Mouse (Mus musculus): ENCODE results near the gene Bhmt. TPM values are rescaled to one million over a fixed set of nuclear protein-coding genes. Genes with fewer than 3 reads are reported as not detected.
A peak's percentile ranks its signal among the peaks of the same experiment; 100 is the strongest.
"Not testable (repeated sequence)": the region's sequence is repeated elsewhere in the genome, so short reads cannot be mapped to it uniquely, and the experiment has no call there.

Bhmt gene
- polyA plus RNA-seq, 1 experiment from 2014 or later, result 0.15 TPM

DNA sequence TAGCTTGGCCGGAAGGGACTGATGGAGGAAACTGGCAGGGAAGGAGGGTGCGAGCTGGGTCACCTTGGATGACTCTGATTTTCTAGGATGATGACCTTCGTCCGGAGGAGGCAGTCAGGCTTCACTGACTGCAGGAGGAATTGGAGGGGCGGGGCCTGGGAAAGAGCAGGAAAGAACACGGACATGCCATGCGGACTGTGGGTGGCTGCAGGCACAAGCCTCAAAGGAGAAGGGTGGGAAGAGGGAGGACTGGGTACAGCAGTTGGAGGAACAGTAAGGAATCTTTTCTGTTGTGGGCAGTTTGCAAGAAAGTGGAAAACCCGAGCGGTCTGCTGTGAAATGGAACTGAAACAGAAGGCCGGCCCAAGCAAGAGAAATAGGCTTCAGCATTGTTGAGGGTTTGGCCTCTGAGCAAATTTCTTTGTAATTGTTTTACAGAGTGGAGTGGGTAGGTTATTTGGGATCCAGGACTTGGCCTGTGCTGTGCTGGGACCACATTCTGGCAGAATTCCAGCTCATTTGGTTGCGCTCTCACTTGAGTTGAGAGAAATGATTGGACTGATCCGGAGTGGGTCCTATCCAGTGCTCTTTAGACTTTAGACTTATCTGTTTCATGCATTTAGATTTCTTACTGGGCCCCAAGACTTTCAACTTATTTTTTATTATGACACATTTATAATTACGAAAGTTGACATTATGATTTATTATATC, 30.7 kb downstream of the Bhmt start:
- H3K36me3 ChIP-seq, result no peaks in the 10 kb centered on the region
- WGBS, result 77% methylated on average over 13 of the region's 13 CpGs
- no peak overlapping the region for H3K9ac ChIP-seq

GRCm38 (mm10) chr13:93604698-93605097, 33.1 kb downstream of the Bhmt start:
- Histone ChIP-seq H3K36me3 (no peaks in the 10 kb centered on the region), H3K27ac (replicated peaks) (no peak overlapping the region), H3K4me2 (no peak overlapping the region), H3K4me1 (no peaks in the 10 kb centered on the region), H3K4me3 (no peak overlapping the region), H3K9ac (no peak overlapping the region), H3K27me3 (replicated peaks) (no peaks in the 10 kb centered on the region), H3K9me3 (no peaks in the 10 kb centered on the region)
- 76% methylated on average over 4 of the region's 4 CpGs for WGBS
- ATAC-seq (ENCODE audit: extremely low read depth, insufficient number of reproducible peaks, low FRiP score, low TSS enrichment), result no peak

More for the DNA sequence above, 30.7 kb downstream of the Bhmt start:
- H3K4me1 ChIP-seq, result no peaks in the 10 kb centered on the region
- no peaks in the 10 kb centered on the region for H3K9me3 ChIP-seq
- ATAC-seq (ENCODE audit: extremely low read depth, insufficient number of reproducible peaks, low FRiP score, low TSS enrichment), result no peak
- H3K4me3 ChIP-seq, result no peak overlapping the region
- H3K4me2 ChIP-seq, result no peak overlapping the region
- H3K27ac ChIP-seq (replicated peaks), result no peak overlapping the region
- no peaks in the 10 kb centered on the region for H3K27me3 ChIP-seq (replicated peaks)

GRCm38 (mm10) chr13:93601527-93601926, 36.2 kb downstream of the Bhmt start:
- no peaks in the 10 kb centered on the region for H3K36me3 ChIP-seq
- no peaks in the 10 kb centered on the region for H3K9me3 ChIP-seq
- ATAC-seq (ENCODE audit: extremely low read depth, insufficient number of reproducible peaks, low FRiP score, low TSS enrichment), result no peak
- no peak overlapping the region for H3K9ac ChIP-seq
- no peaks in the 10 kb centered on the region for H3K27me3 ChIP-seq (replicated peaks)
- WGBS, result 72% methylated on average over 11 of the region's 11 CpGs
- H3K4me2 ChIP-seq, result 0 out of 2 replicates have a peak overlapping the region, but pooled peaks have one; percentile 7
- no peak overlapping the region for H3K27ac ChIP-seq (replicated peaks)
- H3K4me1 ChIP-seq, result no peaks in the 10 kb centered on the region
- H3K4me3 ChIP-seq, result no peak overlapping the region

DNA sequence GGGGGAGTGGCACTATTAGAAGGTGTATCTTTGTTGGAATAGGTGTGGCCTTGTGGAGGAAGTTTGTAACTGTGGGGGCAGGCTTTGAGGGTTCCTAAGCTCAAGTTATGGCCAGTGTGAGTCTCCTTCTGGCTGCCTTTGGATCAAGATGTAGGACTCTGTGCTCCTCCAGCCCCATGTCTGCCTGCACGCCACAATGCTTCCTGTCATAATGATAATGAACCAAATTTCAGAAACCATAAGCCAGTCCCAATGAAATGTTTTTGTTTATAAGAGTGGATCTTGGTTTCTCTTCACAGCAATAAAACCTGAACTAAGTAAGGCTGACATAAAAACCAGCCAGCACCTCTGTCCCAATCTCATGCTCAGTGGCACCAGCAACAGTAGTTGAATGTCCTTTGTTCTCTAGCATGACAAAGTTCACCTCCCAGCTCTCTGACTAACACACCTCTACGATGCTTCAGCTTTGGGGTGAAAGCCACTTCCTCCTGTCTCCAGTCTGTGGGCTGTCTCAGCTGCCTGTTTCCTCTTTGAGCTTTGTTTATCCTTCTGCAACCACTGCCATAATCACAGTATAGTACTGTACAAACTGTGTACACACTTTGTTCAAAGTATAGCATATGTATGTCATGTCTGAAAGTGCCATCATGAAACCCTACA, 44.6 kb downstream of the Bhmt start:
- no peak overlapping the region for H3K4me3 ChIP-seq
- no peaks in the 10 kb centered on the region for H3K27me3 ChIP-seq (replicated peaks)
- H3K4me1 ChIP-seq, result no peaks in the 10 kb centered on the region
- no peak overlapping the region for H3K4me2 ChIP-seq
- no peaks in the 10 kb centered on the region for H3K36me3 ChIP-seq
- no peak overlapping the region for H3K27ac ChIP-seq (replicated peaks)
- WGBS, result 72% methylated on average over 2 of the region's 2 CpGs
- no peaks in the 10 kb centered on the region for H3K9me3 ChIP-seq
- no peak for ATAC-seq (ENCODE audit: extremely low read depth, insufficient number of reproducible peaks, low FRiP score, low TSS enrichment)
- H3K9ac ChIP-seq, result no peak overlapping the region

DNA sequence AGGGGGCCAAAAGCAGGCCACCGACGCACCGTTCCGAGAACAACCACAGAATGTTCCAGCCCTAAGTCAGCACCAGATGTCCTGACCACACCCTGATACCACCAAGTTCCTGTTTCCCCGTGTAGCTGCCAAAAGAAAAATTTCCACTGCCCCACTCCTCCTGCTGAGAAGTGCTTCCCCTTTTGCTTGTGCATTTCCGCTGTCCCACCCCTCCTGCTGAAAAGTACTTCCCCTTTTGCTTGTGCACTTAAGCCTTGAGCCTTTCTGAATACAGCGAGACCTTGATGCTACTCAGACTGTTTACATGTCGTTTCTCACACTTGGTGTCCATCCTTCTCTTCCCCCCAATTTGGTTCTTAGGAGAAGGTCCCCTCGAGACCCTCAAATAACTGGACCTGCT, 55.2 kb downstream of the Bhmt start:
- H3K27me3 ChIP-seq (replicated peaks); H3K9ac ChIP-seq; H3K4me1 ChIP-seq; H3K4me3 ChIP-seq; H3K36me3 ChIP-seq; H3K27ac ChIP-seq (replicated peaks); H3K4me2 ChIP-seq; ATAC-seq (ENCODE audit: extremely low read depth, insufficient number of reproducible peaks, low FRiP score, low TSS enrichment); H3K9me3 ChIP-seq: not testable (repeated sequence)
- 86% methylated on average over 9 of the region's 9 CpGs for WGBS

DNA sequence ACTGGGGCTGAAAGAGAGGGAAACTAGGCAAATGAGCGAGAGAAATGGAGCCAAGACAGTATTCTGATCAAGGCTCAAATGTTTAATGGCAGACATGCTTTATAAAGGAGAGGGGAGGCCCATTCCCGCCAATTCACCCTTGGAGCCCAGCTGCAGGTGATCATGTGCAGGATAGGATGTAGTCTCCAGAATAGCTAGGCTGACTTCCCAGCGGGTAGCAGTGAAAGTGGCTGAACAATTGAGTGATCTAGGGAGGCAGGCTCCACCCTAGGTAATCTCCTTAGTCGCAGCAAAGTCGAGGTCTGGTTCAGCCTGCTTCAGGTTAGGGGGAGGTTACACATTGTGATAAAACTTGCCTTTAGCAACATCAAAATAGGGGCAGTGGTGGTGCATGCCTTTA, 57.3 kb downstream of the Bhmt start:
- no peaks in the 10 kb centered on the region for H3K36me3 ChIP-seq
- WGBS, result 72% methylated on average over 5 of the region's 5 CpGs

GRCm38 (mm10) chr13:93569676-93570075, 68.1 kb downstream of the Bhmt start:
- WGBS, result 60% methylated on average over 4 of the region's 4 CpGs
- Histone ChIP-seq H3K27ac (replicated peaks) (no peak overlapping the region), H3K4me2 (no peak overlapping the region), H3K36me3 (no peaks in the 10 kb centered on the region), H3K4me3 (no peak overlapping the region), H3K4me1 (no peaks in the 10 kb centered on the region), H3K9ac (no peak overlapping the region), H3K27me3 (replicated peaks) (no peaks in the 10 kb centered on the region), H3K9me3 (no peaks in the 10 kb centered on the region)
- ATAC-seq (ENCODE audit: extremely low read depth, insufficient number of reproducible peaks, low FRiP score, low TSS enrichment), result no peak

More for the DNA sequence above, 57.3 kb downstream of the Bhmt start:
- ATAC-seq (ENCODE audit: extremely low read depth, insufficient number of reproducible peaks, low FRiP score, low TSS enrichment), result no peak
- no peaks in the 10 kb centered on the region for H3K27me3 ChIP-seq (replicated peaks)
- 0 out of 2 replicates have a peak, but pooled peaks cover 6% of the 10 kb centered on the region for H3K9me3 ChIP-seq
- no peak overlapping the region for H3K4me2 ChIP-seq
- H3K9ac ChIP-seq, result no peak overlapping the region
- H3K4me1 ChIP-seq, result no peaks in the 10 kb centered on the region
- no peak overlapping the region for H3K4me3 ChIP-seq
- no peak overlapping the region for H3K27ac ChIP-seq (replicated peaks)

Other genes starting within 250 kb of the Bhmt start
- 4.0 and 4.5 TPM in 2 replicates for gene Jmy, start 138.2 kb downstream of the Bhmt start, polyA plus RNA-seq (2015; fragmentation: Nextera tagmentation; extraction: Ambion mirVana)
- gene Bhmt2, start 36.3 kb upstream of the Bhmt start, polyA plus RNA-seq (2015; fragmentation: Nextera tagmentation; extraction: Ambion mirVana), result 0.35 and 0.74 TPM in 2 replicates
- gene Dmgdh, start 36.5 kb upstream of the Bhmt start, polyA plus RNA-seq (2015; fragmentation: Nextera tagmentation; extraction: Ambion mirVana), result 0.08 and 0.33 TPM in 2 replicates
- 6.9 and 9.0 TPM in 2 replicates for gene Arsb, start 133.7 kb upstream of the Bhmt start, polyA plus RNA-seq (2015; fragmentation: Nextera tagmentation; extraction: Ambion mirVana)